Comparison of ENCODE assay signal across 17 mouse cellular contexts in genomic region chr3:83801649-83802155, GRCm38 (mm10). TPM values are rescaled to one million over a fixed set of nuclear protein-coding genes. Genes with fewer than 3 reads are reported as not detected.
A peak's percentile ranks its signal among the peaks of the same experiment; 100 is the strongest.
DNase-seq lines count a peak whose midpoint lies in the region; ATAC-seq and TF ChIP-seq lines count a peak whose summit lies in the region.
"Had no signal": no experiment of that assay in that cellular context is flagged by ENCODE, and none has a peak within 500 bp of the region (broad histone marks: within the 10 kb centered on the region; RNA-seq: fewer than 3 reads in every experiment).

No protein-coding gene starts in this region.

- no peaks in the 10 kb centered on the region for H3K36me3 ChIP-seq in intestine, postnatal 0 days (ENCODE audit: control insufficient read depth, insufficient read depth)
- H3K36me3 ChIP-seq in intestine, embryonic 16.5 days (ENCODE audit: control insufficient read depth, insufficient read depth, low read length) = no peaks in the 10 kb centered on the region
- H3K36me3 ChIP-seq in CH12.LX (replicated peaks in 1 of 2; ENCODE audit: control insufficient read depth in 1 of 2, insufficient read depth in 1 of 2, low read length in 1 of 2) = no peaks in the 10 kb centered on the region
- H3K36me3 ChIP-seq: embryonic facial prominence, embryonic 15.5 days; lung, embryonic 15.5 days; midbrain, embryonic 10.5 days; stomach, embryonic 15.5 days had no signal

- DNase-seq in 3T3-L1 (ENCODE audit: low read depth, low spot score) = peak; percentile 19
- DNase-seq in CH12.LX (ENCODE audit: extremely low read depth) = no peak
- DNase-seq in left cerebral cortex, adult 8-10 months (ENCODE audit: low spot score in 2 of 2) = no peak
- DNase-seq in gastrocnemius, postnatal 10 days = no peak
- DNase-seq in left cerebral cortex, postnatal 4 days = no peak
- DNase-seq: adrenal gland, adult 8-10 months; heart, postnatal 10 days; kidney, adult 18-20 months; right cerebral cortex, postnatal 4 days had no signal

- intact Hi-C loops in left cerebral cortex, postnatal 4 days (cut with DNase I) = no loop called here

- no peaks in the 10 kb centered on the region for H3K9me3 ChIP-seq in intestine, postnatal 0 days (ENCODE audit: control insufficient read depth)
- no peaks in the 10 kb centered on the region for H3K9me3 ChIP-seq in intestine, embryonic 16.5 days (ENCODE audit: control insufficient read depth, low read length)
- H3K9me3 ChIP-seq in CH12.LX (replicated peaks; ENCODE audit: low read length) = peaks cover 10% of the 10 kb centered on the region
- H3K9me3 ChIP-seq: embryonic facial prominence, embryonic 15.5 days; lung, embryonic 15.5 days; midbrain, embryonic 10.5 days; stomach, embryonic 15.5 days had no signal

- no peak for ATAC-seq in intestine, postnatal 0 days
- ATAC-seq in intestine, embryonic 16.5 days = no peak
- ATAC-seq: forebrain, embryonic 16.5 days had no signal

- WGBS in intestine, postnatal 0 days = 79% methylated on average over 4 of the region's 4 CpGs
- WGBS in intestine, embryonic 16.5 days = 93% methylated on average over 4 of the region's 4 CpGs

- dilution Hi-C loops in CH12.LX (cut with MboI; ENCODE audit: extremely low pct_ligation_motif_present, extremely low pct_unique_long_range_greater_than_20kb, low sequenced_read_pairs) = no loop called here

- H3K9ac ChIP-seq in intestine, postnatal 0 days (ENCODE audit: low read depth, low read length) = no peak overlapping the region
- no peak overlapping the region for H3K9ac ChIP-seq in intestine, embryonic 16.5 days (ENCODE audit: low read depth, low read length)
- H3K9ac ChIP-seq in CH12.LX (ENCODE audit: insufficient read depth, low read depth) = no peak overlapping the region
- H3K9ac ChIP-seq: embryonic facial prominence, embryonic 15.5 days; lung, embryonic 15.5 days; stomach, embryonic 15.5 days had no signal

- no peak for TF ChIP-seq EP300 in CH12.LX (IDR thresholded peaks at IDR 0.05; ENCODE audit: low read length)

- peak; percentile 43; the same call in 1 of the 2 replicates for TF ChIP-seq CTCF in intestine, postnatal 0 days (IDR thresholded peaks at IDR 0.05; ENCODE audit: low read depth)
- TF ChIP-seq CTCF in CH12.LX (conservative IDR thresholded peaks at IDR 0.05 in 1 of 2, IDR thresholded peaks at IDR 0.05 in 1 of 2; ENCODE audit: low read depth in 2 of 2, low read length in 2 of 2) = peak in 1 of 2 experiments; percentile 45; a peak in 2 of 4 replicates
- 0 out of 2 replicates have a peak, but pooled peaks have one; percentile 11 for TF ChIP-seq CTCF in bone marrow macrophage, adult 2 months (IDR thresholded peaks at IDR 0.05; ENCODE audit: low read depth, low read length)

- no peaks in the 10 kb centered on the region for H3K79me2 ChIP-seq in CH12.LX (replicated peaks; ENCODE audit: control insufficient read depth, extremely low read depth, insufficient read depth, poor library complexity, severe bottlenecking)

- H3K27ac ChIP-seq in intestine, postnatal 0 days (ENCODE audit: low read depth, low read length) = no peak overlapping the region
- no peak overlapping the region for H3K27ac ChIP-seq in intestine, embryonic 16.5 days (ENCODE audit: low read length)
- no peak overlapping the region for H3K27ac ChIP-seq in CH12.LX (ENCODE audit: insufficient read depth, low read depth)
- H3K27ac ChIP-seq in bone marrow macrophage, adult 2 months (ENCODE audit: insufficient read depth, low read depth, low read length) = no peak overlapping the region
- H3K27ac ChIP-seq: embryonic facial prominence, embryonic 15.5 days; lung, embryonic 15.5 days; midbrain, embryonic 10.5 days; stomach, embryonic 15.5 days had no signal

- peak; percentile 22 for TF ChIP-seq RAD21 in CH12.LX (IDR thresholded peaks at IDR 0.05; ENCODE audit: low read depth, low read length)

- no peak overlapping the region for H3K4me3 ChIP-seq in intestine, postnatal 0 days (ENCODE audit: low read depth, low read length)
- H3K4me3 ChIP-seq in intestine, embryonic 16.5 days (ENCODE audit: low read length) = no peak overlapping the region
- no peak overlapping the region for H3K4me3 ChIP-seq in CH12.LX (replicated peaks in 1 of 3; ENCODE audit: low read depth in 2 of 3, low read length in 2 of 3, poor library complexity in 1 of 3)
- no peak overlapping the region for H3K4me3 ChIP-seq in bone marrow macrophage, adult 2 months (ENCODE audit: insufficient read depth, low read length)
- H3K4me3 ChIP-seq: embryonic facial prominence, embryonic 15.5 days; lung, embryonic 15.5 days; midbrain, embryonic 10.5 days; stomach, embryonic 15.5 days had no signal

- no peaks in the 10 kb centered on the region for H3K27me3 ChIP-seq in intestine, postnatal 0 days (replicated peaks; ENCODE audit: control insufficient read depth, insufficient read depth, low read length)
- H3K27me3 ChIP-seq in intestine, embryonic 16.5 days (replicated peaks; ENCODE audit: control insufficient read depth, insufficient read depth, low read length) = no peaks in the 10 kb centered on the region
- H3K27me3 ChIP-seq in CH12.LX (replicated peaks) = no peaks in the 10 kb centered on the region
- H3K27me3 ChIP-seq: embryonic facial prominence, embryonic 15.5 days; lung, embryonic 15.5 days; stomach, embryonic 15.5 days had no signal

- no peak for TF ChIP-seq POLR2A in CH12.LX (IDR thresholded peaks at IDR 0.05; ENCODE audit: low read depth, low read length)
- TF ChIP-seq POLR2A in bone marrow macrophage, adult 2 months (IDR thresholded peaks at IDR 0.05; ENCODE audit: borderline replicate concordance, low read depth, low read length) = no peak

- H3K4me1 ChIP-seq in intestine, postnatal 0 days (replicated peaks; ENCODE audit: control insufficient read depth, insufficient read depth, low read length) = no peaks in the 10 kb centered on the region
- no peaks in the 10 kb centered on the region for H3K4me1 ChIP-seq in intestine, embryonic 16.5 days (ENCODE audit: control insufficient read depth, insufficient read depth, low read length)
- H3K4me1 ChIP-seq in CH12.LX (ENCODE audit: control insufficient read depth in 1 of 2, insufficient read depth in 2 of 2) = peaks cover 0 to 18% of the 10 kb centered on the region in 2 experiments; a peak in 2 of 4 replicates
- peaks cover 9% of the 10 kb centered on the region for H3K4me1 ChIP-seq in bone marrow macrophage, adult 2 months (ENCODE audit: control insufficient read depth, insufficient read depth, low read length)
- H3K4me1 ChIP-seq: lung, embryonic 15.5 days; stomach, embryonic 15.5 days had no signal

- in situ Hi-C loops in CH12.LX (cut with MboI; ENCODE audit: low pct_ligation_motif_present, low pct_unique_long_range_greater_than_20kb, low sequenced_read_pairs) = loop anchor here (10.0 kb wide), 1 partner anchor 93 kb away; no protein-coding TSS in a partner anchor

- no peak overlapping the region for H3K4me2 ChIP-seq in intestine, postnatal 0 days (replicated peaks; ENCODE audit: low read depth)
- no peak overlapping the region for H3K4me2 ChIP-seq in intestine, embryonic 16.5 days (ENCODE audit: low read depth, low read length)
- H3K4me2 ChIP-seq in CH12.LX (ENCODE audit: insufficient read depth, low read depth, poor library complexity, severe bottlenecking) = no peak overlapping the region
- H3K4me2 ChIP-seq: embryonic facial prominence, embryonic 15.5 days; lung, embryonic 15.5 days; stomach, embryonic 15.5 days had no signal

TF ChIP-seq in CH12.LX, 34 proteins besides CTCF, POLR2A, EP300 and RAD21:
- TF ChIP-seq SIN3A (IDR thresholded peaks at IDR 0.05; ENCODE audit: low read length) (no peak), SMC3 (IDR thresholded peaks at IDR 0.05; ENCODE audit: low read depth, low read length) (peak; percentile 42), HCFC1 (IDR thresholded peaks at IDR 0.05; ENCODE audit: low read depth, low read length) (no peak), NELFE (IDR thresholded peaks at IDR 0.05; ENCODE audit: low read depth, low read length) (no peak), CHD2 (IDR thresholded peaks at IDR 0.05; ENCODE audit: low read length) (no peak), POLR2AphosphoS2 (IDR thresholded peaks at IDR 0.05; ENCODE audit: low read depth, low read length) (no peak), ZC3H11A (IDR thresholded peaks at IDR 0.05; ENCODE audit: low read depth, low read length) (no peak), ZMIZ1 (IDR thresholded peaks at IDR 0.05; ENCODE audit: low read depth, low read length) (no peak), TBP (conservative IDR thresholded peaks at IDR 0.05; ENCODE audit: low read depth, low read length) (no peak)
TF ChIP-seq in CH12.LX: peak in this region for 1.

RNA-seq across cellular contexts. Expression of gene Sfrp2, which starts 35.6 kb away (rescaled TPM):
- polyA plus RNA-seq in intestine, postnatal 0 days (2015; fragmentation: Nextera tagmentation; extraction: Ambion mirVana) = 15.8 and 20.7 TPM in 2 replicates
- polyA plus RNA-seq in intestine, embryonic 16.5 days (2015; fragmentation: Nextera tagmentation; extraction: Ambion mirVana) = 56.2 and 58.9 TPM in 2 replicates
- 0.17 TPM in 2 replicates for total RNA-seq in CH12.LX (2012; rRNA removed)
- 0.17 TPM in 1 of 2 replicates, not detected in the other for total RNA-seq in CH12.LX (2014; rRNA removed)
- 0.23 TPM in 1 of 2 replicates, not detected in the other for polyA plus RNA-seq in CH12.LX (2012; ENCODE audit: insufficient read length, low read depth)
- polyA plus RNA-seq in bone marrow macrophage, adult 2 months (2012; ENCODE audit: insufficient read depth, insufficient read length, missing spikeins) = 1.2 and 1.3 TPM in 2 replicates
- 1 to 10 TPM; 1.2 to 2.0 (median 1.5) TPM for total RNA-seq in left cerebral cortex, adult 8-10 months (2022)
- 10 to 100 TPM; 19.2 to 19.4 TPM for total RNA-seq in gastrocnemius, postnatal 10 days (2021)
- 10 to 100 TPM; 12.7 to 14.1 TPM for total RNA-seq in left cerebral cortex, postnatal 4 days (2021)

RNA-seq across cellular contexts. Expression of gene Tlr2, which starts 39.9 kb away (rescaled TPM):
- polyA plus RNA-seq in intestine, postnatal 0 days (2015; fragmentation: Nextera tagmentation; extraction: Ambion mirVana) = 1.4 and 1.5 TPM in 2 replicates
- 2.2 TPM in 2 replicates for polyA plus RNA-seq in intestine, embryonic 16.5 days (2015; fragmentation: Nextera tagmentation; extraction: Ambion mirVana)
- 8.4 and 8.8 TPM in 2 replicates for total RNA-seq in CH12.LX (2012; rRNA removed)
- 19.9 and 21.5 TPM in 2 replicates for total RNA-seq in CH12.LX (2014; rRNA removed)
- polyA plus RNA-seq in CH12.LX (2012; ENCODE audit: insufficient read length, low read depth) = 19.3 and 19.6 TPM in 2 replicates
- polyA plus RNA-seq in bone marrow macrophage, adult 2 months (2012; ENCODE audit: insufficient read depth, insufficient read length, missing spikeins) = 120 and 121 TPM in 2 replicates
- total RNA-seq in left cerebral cortex, adult 8-10 months (2022) = 1 to 10 TPM in 2 of 4 experiments, under 1 TPM in 2; 0.70 to 4.9 (median 1.7) TPM
- total RNA-seq in gastrocnemius, postnatal 10 days (2021) = 1 to 10 TPM; 1.3 to 2.0 TPM
- under 1 TPM; 0.44 to 0.60 TPM for total RNA-seq in left cerebral cortex, postnatal 4 days (2021)

Comparison
In these comparisons a context has a peak if more than half of its experiments do, and no peak if none do; other contexts are left out.
1. RNA of gene Sfrp2, which starts 35.6 kb away (total RNA-seq): 19.2 to 19.4 TPM in gastrocnemius, postnatal 10 days and 12.7 to 14.1 TPM in left cerebral cortex, postnatal 4 days; 1.2 to 2.0 TPM in left cerebral cortex, adult 8-10 months and 0.17 TPM in CH12.LX; every median in the first group is over 4 times any median in the second.